Mouse (Mus musculus) heart, adult 2 months (tissue): ENCODE measurements at regions not wholly inside any gene's neighbourhood (a gene's known extent, or its start where the extent isn't known, plus 50 kb on each side); places are given as distances from the start of the nearest gene placed in this dataset.

Experiments
- CTCF ChIP-seq: fragments of 200-600 bp; IDR thresholded peaks from 2 replicates; pipeline ENCODE4 v1.8.1; 2022; ENCODE audit warnings: antibody characterized with exemption, mild to moderate bottlenecking, moderate library complexity
- EP300 ChIP-seq: fragments of 200-500 bp; IDR thresholded peaks from 2 replicates; pipeline ENCODE4 v1.6.1; 2011; ENCODE audit warnings: low read depth, low read length, control low read depth; ENCODE audit not compliant: insufficient read depth
- POLR2A ChIP-seq: fragments of 200-500 bp; IDR thresholded peaks from 2 replicates; pipeline ENCODE4 v1.6.1; 2011; ENCODE audit warnings: mild to moderate bottlenecking, low read depth, low read length, control low read depth; ENCODE audit not compliant: insufficient read depth

DNA sequence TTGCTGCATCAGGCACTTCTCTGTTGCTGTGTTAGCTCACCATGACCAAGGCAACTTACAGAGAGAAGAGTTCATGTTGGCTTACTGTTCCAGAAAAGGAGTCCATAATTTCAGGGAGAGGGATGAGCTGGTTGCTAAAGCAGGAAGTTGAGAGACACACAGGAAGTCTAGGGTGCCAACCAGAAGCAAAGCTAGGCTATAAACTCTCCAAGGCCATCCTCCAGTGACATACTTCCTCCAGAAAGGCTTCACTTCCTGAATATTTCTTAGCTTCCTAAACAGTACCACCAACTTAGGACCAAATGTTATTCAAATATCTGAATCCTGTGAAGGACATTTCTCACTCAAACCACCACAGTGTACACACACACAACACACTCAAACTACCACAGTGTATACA, 2010.6 kb downstream of the A830018L16Rik start:
- TF ChIP-seq POLR2A (no peak), CTCF (no peak), EP300 (no peak)
